Mouse (Mus musculus) lung, postnatal 0 days (tissue): Measurements from ENCODE around the gene Nipsnap1.

Source experiments
- CTCF ChIP-seq: IDR thresholded peaks from 2 replicates; pipeline ENCODE4 v1.5.1; 2016; ENCODE audit warnings: antibody characterized with exemption, mild to moderate bottlenecking
- EP300 ChIP-seq: IDR thresholded peaks from 2 replicates; pipeline ENCODE4 v1.6.1; 2016; ENCODE audit warnings: antibody characterized with exemption, mild to moderate bottlenecking, control low read depth

DNA sequence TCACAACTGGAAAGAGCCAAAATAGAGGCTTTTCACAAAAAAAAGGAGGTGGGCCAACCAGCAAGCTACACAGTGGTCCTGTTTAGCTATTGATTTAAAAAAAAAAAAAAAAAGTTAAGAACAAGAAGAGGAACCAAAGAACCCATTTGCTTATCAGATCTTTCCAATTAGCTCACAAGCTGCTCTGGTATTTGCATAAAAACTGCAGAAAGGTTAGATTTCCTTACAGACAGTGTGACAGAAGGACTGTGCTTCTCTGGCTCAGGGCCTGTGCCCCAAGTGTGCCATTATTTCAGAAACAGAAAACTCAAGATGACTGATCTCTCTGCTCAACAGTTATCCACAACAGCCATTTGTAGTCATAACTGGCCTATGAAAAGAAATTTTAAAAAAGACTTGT lies 42.7 kb upstream of the Nipsnap1 start:
- TF ChIP-seq CTCF, result no peak
- TF ChIP-seq EP300, result no peak
